Mouse (Mus musculus) forebrain, postnatal 0 days (tissue): Measurements from ENCODE around the gene Pde6b. TPM values are rescaled to one million over a fixed set of nuclear protein-coding genes. Genes with fewer than 3 reads are reported as not detected.
A peak's percentile ranks its signal among the peaks of the same experiment; 100 is the strongest.

Experiments
- ATAC-seq: fragments of 200-750 bp; cut with Nextera tagmentation; 2 replicates; pipeline ENCODE4 v1.8.0; 2017; ENCODE audit warnings: mild to moderate bottlenecking, moderate library complexity
- DNase-seq: peaks from one replicate; pipeline ENCODE4 v3.0.0-alpha.2; 2015
- H3K27ac ChIP-seq: fragments of 300-500 bp; sonication (generic); 2 replicates; pipeline ENCODE4 v1.5.1; 2014; ENCODE audit warnings: low read depth, mild to moderate bottlenecking, antibody characterized with exemption, low read length, moderate library complexity, mixed read lengths
- H3K27me3 ChIP-seq: fragments of 300-500 bp; sonication (generic); 2 replicates; pipeline ENCODE4 v1.6.1; 2014; ENCODE audit warnings: mild to moderate bottlenecking, low read length, mixed read lengths; ENCODE audit not compliant: insufficient read depth
- H3K36me3 ChIP-seq: fragments of 300-500 bp; sonication (generic); 2 replicates; pipeline ENCODE4 v1.6.1; 2014; ENCODE audit warnings: mild to moderate bottlenecking, moderate library complexity; ENCODE audit not compliant: insufficient read depth
- H3K4me1 ChIP-seq: fragments of 300-500 bp; sonication (generic); 2 replicates; pipeline ENCODE4 v1.6.1; 2014; ENCODE audit warnings: antibody characterized with exemption; ENCODE audit not compliant: insufficient read depth
- H3K4me2 ChIP-seq: fragments of 300-500 bp; sonication (generic); 2 replicates; pipeline ENCODE4 v1.6.1; 2014; ENCODE audit warnings: low read depth, mild to moderate bottlenecking, moderate library complexity
- H3K4me3 ChIP-seq: fragments of 300-500 bp; sonication (generic); 2 replicates; pipeline ENCODE4 v1.5.1; 2014; ENCODE audit warnings: low read depth, low read length, mixed read lengths
- H3K9ac ChIP-seq: fragments of 300-500 bp; sonication (generic); 2 replicates; pipeline ENCODE4 v1.6.1; 2014; ENCODE audit warnings: mild to moderate bottlenecking
- H3K9me3 ChIP-seq: fragments of 300-500 bp; sonication (generic); 2 replicates; pipeline ENCODE4 v1.6.1; 2016; ENCODE audit warnings: low read length
- CTCF ChIP-seq: sonication (generic); IDR thresholded peaks from 2 replicates; pipeline ENCODE4 v1.5.1; 2016; ENCODE audit warnings: antibody characterized with exemption, control low read depth, low read depth
- WGBS: fragments of 180-500 bp; shearing (Covaris S2); extraction: QIAGEN DNeasy Blood & Tissue Kit; methylation state at CpG from one replicate; pipeline ENCODE4 v1.1.7; 2014; 5-methylcytosine and 5-hydroxymethylcytosine counted together
- polyA plus RNA-seq: library from polyadenylated mRNA; unstranded; fragments of >200 nt; fragmentation: Nextera tagmentation; extraction: Ambion mirVana; gene quantifications from 2 replicates; pipeline ENCODE4 v1.2.1, GENCODE M21; 2015
- total RNA-seq: library from RNA; depleted of rRNA; stranded (reverse); fragments of >200 nt; gene quantifications from 2 replicates; pipeline ENCODE4 v1.2.3, GENCODE M21; 2014

Gene Pde6b
- total and polyA plus RNA-seq, 2 experiments from 2014 or later: 0.05 to 0.12 TPM

GRCm38 (mm10) chr5:108359491-108359890 lies 28.7 kb upstream of the Pde6b start:
- no peaks in the 10 kb centered on the region for H3K36me3 ChIP-seq
- no peak overlapping the region for H3K27ac ChIP-seq
- H3K9ac ChIP-seq: no peak overlapping the region
- DNase-seq (no peak), ATAC-seq (no peak)
- H3K27me3 ChIP-seq: peaks cover 5% of the 10 kb centered on the region
- no peaks in the 10 kb centered on the region for H3K9me3 ChIP-seq
- H3K4me3 ChIP-seq: no peak overlapping the region
- H3K4me1 ChIP-seq: no peaks in the 10 kb centered on the region
- no peak for TF ChIP-seq CTCF
- H3K4me2 ChIP-seq: no peak overlapping the region
- WGBS: 83% methylated on average over 9 of the region's 9 CpGs

DNA sequence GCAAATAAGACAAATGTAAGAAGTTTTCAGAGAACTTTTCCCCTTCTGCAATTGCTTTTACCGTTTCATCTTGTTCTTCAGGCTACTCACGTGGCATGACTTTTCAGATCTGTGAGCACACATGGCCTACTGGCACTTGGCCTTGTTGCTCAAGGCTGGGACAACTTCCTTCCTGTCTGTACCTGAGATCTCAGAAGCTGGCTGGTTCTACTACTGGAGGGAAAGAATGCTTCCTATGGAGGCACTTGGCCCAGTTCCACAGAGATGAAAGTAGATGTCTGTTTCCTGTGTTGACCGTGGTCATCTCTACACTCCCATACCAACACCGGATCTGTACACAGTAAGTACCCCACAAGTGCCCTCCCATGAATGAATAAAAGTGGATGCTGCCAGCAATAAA lies 28.0 kb upstream of the Pde6b start:
- DNase-seq: no peak
- WGBS: 92% methylated on average over 4 of the region's 4 CpGs
- ATAC-seq: no peak
- H3K9me3 ChIP-seq: no peaks in the 10 kb centered on the region
- H3K4me3 ChIP-seq: no peak overlapping the region
- H3K27ac ChIP-seq: no peak overlapping the region
- no peak for TF ChIP-seq CTCF
- no peaks in the 10 kb centered on the region for H3K4me1 ChIP-seq
- no peak overlapping the region for H3K4me2 ChIP-seq
- no peak overlapping the region for H3K9ac ChIP-seq
- peaks cover 12% of the 10 kb centered on the region for H3K27me3 ChIP-seq
- no peaks in the 10 kb centered on the region for H3K36me3 ChIP-seq

DNA sequence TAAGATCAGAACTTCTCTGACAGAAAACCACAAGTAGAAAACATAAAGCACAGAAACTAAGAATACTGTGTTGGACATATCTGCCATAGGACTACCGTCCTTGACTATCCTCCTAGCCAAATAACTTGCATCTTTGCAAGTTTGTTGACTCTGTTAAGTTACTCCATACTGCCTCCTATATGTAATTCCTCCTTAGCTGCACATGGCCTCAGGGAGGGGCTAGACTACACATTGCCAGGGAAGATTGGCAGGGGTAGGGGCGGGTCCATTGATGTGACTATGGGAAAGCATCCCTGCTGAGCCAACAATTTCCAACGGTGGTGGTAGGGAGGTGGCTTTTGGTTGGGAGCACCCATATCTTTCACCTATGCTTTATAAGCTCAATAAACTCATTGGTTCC lies 25.9 kb upstream of the Pde6b start:
- Histone ChIP-seq H3K4me3 (no peak overlapping the region), H3K27ac (no peak overlapping the region), H3K4me1 (peaks cover 6% of the 10 kb centered on the region; the same call in 1 of the 2 replicates), H3K4me2 (no peak overlapping the region), H3K9ac (no peak overlapping the region), H3K9me3 (no peaks in the 10 kb centered on the region), H3K27me3 (peaks cover 23% of the 10 kb centered on the region), H3K36me3 (no peaks in the 10 kb centered on the region)
- 29% methylated on average over 3 of the region's 3 CpGs for WGBS
- DNase-seq (peak; percentile 26), ATAC-seq (peak; percentile 48)
- peak; percentile 43; the same call in 1 of the 2 replicates for TF ChIP-seq CTCF

- Histone ChIP-seq H3K27me3 (peaks cover 46% of the 10 kb centered on the region), H3K4me2 (peak overlapping the region; percentile 91), H3K9me3 (no peaks in the 10 kb centered on the region), H3K4me1 (peaks cover 10% of the 10 kb centered on the region; the same call in 1 of the 2 replicates), H3K36me3 (no peaks in the 10 kb centered on the region), H3K9ac (peak overlapping the region; percentile 80), H3K27ac (peak overlapping the region; percentile 62; the same call in 1 of the 2 replicates), H3K4me3 (peak overlapping the region; percentile 71)
- no peak for TF ChIP-seq CTCF
- DNase-seq: no peak
- ATAC-seq: peak; percentile 10; the same call in 1 of the 2 replicates
- WGBS: 3% methylated on average over 59 of the region's 60 CpGs
Observed at GRCm38 (mm10) chr5:108366328-108366983, 21.7 kb upstream of the Pde6b start.

DNA sequence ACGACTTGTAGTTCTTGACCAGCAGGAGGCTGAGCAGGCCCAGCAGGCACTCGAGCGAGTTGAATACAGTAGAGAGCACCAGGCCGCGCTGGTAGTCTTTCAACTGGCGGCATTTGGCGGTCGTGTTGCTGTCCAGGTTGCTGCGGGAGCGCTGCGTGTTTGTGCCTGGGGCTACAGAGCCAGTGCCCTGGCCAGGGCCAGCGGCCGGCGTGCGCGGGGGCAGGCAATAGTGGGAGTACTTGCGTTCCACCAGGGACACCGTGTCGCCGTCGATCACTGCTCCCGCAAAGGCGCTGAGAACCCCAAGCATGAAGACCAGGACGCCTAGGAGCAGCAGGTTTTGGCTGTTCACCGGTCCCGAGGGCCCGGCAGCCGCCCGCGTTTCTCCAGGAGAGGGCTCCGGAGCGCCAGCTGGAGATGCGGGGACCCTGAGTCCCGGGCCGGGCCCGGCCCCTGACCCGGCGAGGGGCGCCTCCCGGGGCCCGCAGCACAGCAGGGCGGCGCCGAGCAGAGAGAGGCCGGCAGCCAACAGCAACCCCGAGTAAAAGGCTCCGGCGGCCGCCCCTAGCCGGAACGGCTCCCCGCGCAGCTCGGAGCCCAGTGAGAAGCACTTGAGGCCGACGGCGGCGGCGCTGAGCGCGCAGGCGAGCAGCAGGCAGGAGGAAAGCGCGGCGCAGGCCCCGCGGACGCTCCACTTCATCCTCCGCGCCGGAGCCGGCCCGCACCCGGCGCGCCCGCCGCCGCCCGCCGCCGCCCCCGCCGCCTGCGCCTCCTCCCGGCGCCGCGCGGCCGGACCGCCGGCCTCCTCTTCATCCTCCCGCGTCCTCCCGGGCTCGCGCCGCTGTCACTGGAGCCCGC lies 21.0 kb upstream of the Pde6b start:
- WGBS: under 1% methylated on average over 80 of the region's 100 CpGs
- Histone ChIP-seq H3K4me2 (peak overlapping the region; percentile 91), H3K27me3 (peaks cover 54% of the 10 kb centered on the region), H3K36me3 (no peaks in the 10 kb centered on the region), H3K9me3 (no peaks in the 10 kb centered on the region), H3K4me3 (peak overlapping the region; percentile 71), H3K9ac (peak overlapping the region; percentile 80), H3K27ac (peak overlapping the region; percentile 62), H3K4me1 (peaks cover 10% of the 10 kb centered on the region; the same call in 1 of the 2 replicates)
- peak; percentile 60 for ATAC-seq
- DNase-seq: peak; percentile 57
- peak; percentile 5; the same call in 1 of the 2 replicates for TF ChIP-seq CTCF

DNA sequence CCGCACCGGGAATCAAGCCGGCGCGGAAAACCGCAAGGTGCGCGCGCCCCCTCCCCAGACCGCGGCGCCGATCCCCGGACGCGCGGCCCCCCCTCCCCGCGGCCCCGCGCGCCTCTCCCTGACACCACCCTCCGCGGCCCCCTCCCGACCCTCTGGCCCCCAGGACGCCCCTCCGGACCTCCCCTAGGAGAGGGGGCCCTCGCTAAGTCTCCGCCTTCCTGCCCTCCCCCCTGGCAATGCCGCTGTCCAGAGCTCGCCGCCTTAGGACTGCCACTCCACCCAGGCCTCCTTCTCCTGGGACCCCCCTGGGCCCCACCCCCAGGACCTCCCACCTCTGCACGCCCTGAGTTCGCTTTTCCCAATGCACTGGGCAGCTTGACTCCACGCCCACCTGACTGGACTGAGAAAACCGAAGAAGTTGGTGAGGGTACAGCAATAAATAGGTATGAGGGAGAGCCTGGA lies 20.3 kb upstream of the Pde6b start, which contains the start of gene Gm42517:
Gm42517 (minus strand) TSS at position 52 of the 462 bp plus-strand sequence.
- peak within 1 kb of the TSS; percentile 91 for H3K4me2 ChIP-seq
- H3K27me3 ChIP-seq: peaks cover 59% of the 10 kb centered on the region
- H3K9me3 ChIP-seq: no peaks in the 10 kb centered on the region
- no peaks in the 10 kb centered on the region for H3K36me3 ChIP-seq
- ATAC-seq: 0 out of 2 replicates have a peak, but pooled peaks have one; percentile 8
- H3K27ac ChIP-seq: peak within 1 kb of the TSS; percentile 62
- H3K4me3 ChIP-seq: peak within 1 kb of the TSS; percentile 71
- peak; percentile 19 for DNase-seq
- 3% methylated on average over 10 of the region's 36 CpGs for WGBS
- no peak for TF ChIP-seq CTCF
- peaks cover 10% of the 10 kb centered on the region; the same call in 1 of the 2 replicates for H3K4me1 ChIP-seq
- peak within 1 kb of the TSS; percentile 80 for H3K9ac ChIP-seq
